ENCODE assay signal across 10 mouse cellular contexts in genomic region chr7:140153383-140153782, GRCm38 (mm10). TPM values are rescaled to one million over a fixed set of nuclear protein-coding genes. Genes with fewer than 3 reads are reported as not detected.
DNase-seq lines count a peak whose midpoint lies in the region; ATAC-seq and TF ChIP-seq lines count a peak whose summit lies in the region.
"Had no signal": no experiment of that assay in that cellular context is flagged by ENCODE, and none has a peak within 500 bp of the region (broad histone marks: within the 10 kb centered on the region; RNA-seq: fewer than 3 reads in every experiment).

No protein-coding gene starts in this region.

- DNase-seq in intestine, embryonic 14.5 days (ENCODE audit: low spot score) = peak; percentile 54
- DNase-seq in ZHBTc4 (ENCODE audit: low read depth, low spot score) = peak; percentile 56
- DNase-seq in embryo, embryonic 9.5 days (ENCODE audit: extremely low spot score) = peak; percentile 38
- DNase-seq in heart, postnatal 10 days = peak; percentile 21 to 33
- DNase-seq in right cerebral cortex, postnatal 14 days = peak; percentile 66
- DNase-seq in T-cell, adult 2 months (ENCODE audit: low spot score) = no peak

- intact Hi-C loops in heart, postnatal 10 days (cut with DNase I) = no loop called here

- H3K36me3 ChIP-seq in intestine, embryonic 14.5 days (ENCODE audit: control insufficient read depth, insufficient read depth, low read length) = peaks cover 9% of the 10 kb centered on the region
- H3K36me3 ChIP-seq in intestine, postnatal 0 days (ENCODE audit: control insufficient read depth, insufficient read depth) = no peaks in the 10 kb centered on the region
- peaks cover 8% of the 10 kb centered on the region; the same call in 1 of the 2 replicates for H3K36me3 ChIP-seq in limb, embryonic 15.5 days

- 6% methylated on average over 28 of the region's 28 CpGs for WGBS in intestine, embryonic 14.5 days
- WGBS in intestine, postnatal 0 days = 5% methylated on average over 28 of the region's 28 CpGs
- WGBS in limb, embryonic 15.5 days = 4% methylated on average over 28 of the region's 28 CpGs

- TF ChIP-seq CTCF in intestine, postnatal 0 days (IDR thresholded peaks at IDR 0.05; ENCODE audit: low read depth) = no peak

- H3K4me2 ChIP-seq in intestine, embryonic 14.5 days (ENCODE audit: low read length) = peak overlapping the region; percentile 43
- no peak overlapping the region for H3K4me2 ChIP-seq in intestine, postnatal 0 days (replicated peaks; ENCODE audit: low read depth)
- H3K4me2 ChIP-seq in limb, embryonic 15.5 days = peak overlapping the region; percentile 47

- peak overlapping the region; percentile 20; the same call in 1 of the 2 replicates for H3K4me3 ChIP-seq in intestine, embryonic 14.5 days (ENCODE audit: low read depth, low read length)
- H3K4me3 ChIP-seq in intestine, postnatal 0 days (ENCODE audit: low read depth, low read length) = no peak overlapping the region
- H3K4me3 ChIP-seq in limb, embryonic 15.5 days = peak overlapping the region; percentile 22

- H3K9me3 ChIP-seq in intestine, embryonic 14.5 days (ENCODE audit: control insufficient read depth, low read length) = no peaks in the 10 kb centered on the region
- H3K9me3 ChIP-seq in intestine, postnatal 0 days (ENCODE audit: control insufficient read depth) = no peaks in the 10 kb centered on the region
- no peaks in the 10 kb centered on the region for H3K9me3 ChIP-seq in limb, embryonic 15.5 days

- no peak overlapping the region for H3K9ac ChIP-seq in intestine, embryonic 14.5 days (ENCODE audit: low read length)
- no peak overlapping the region for H3K9ac ChIP-seq in intestine, postnatal 0 days (ENCODE audit: low read depth, low read length)
- H3K9ac ChIP-seq in limb, embryonic 15.5 days = no peak overlapping the region

- H3K4me1 ChIP-seq in intestine, embryonic 14.5 days (replicated peaks; ENCODE audit: control insufficient read depth, insufficient read depth, low read length) = no peaks in the 10 kb centered on the region
- H3K4me1 ChIP-seq in intestine, postnatal 0 days (replicated peaks; ENCODE audit: control insufficient read depth, insufficient read depth, low read length) = no peaks in the 10 kb centered on the region
- peaks cover 11% of the 10 kb centered on the region for H3K4me1 ChIP-seq in limb, embryonic 15.5 days

- ATAC-seq in intestine, embryonic 14.5 days (replicated peaks; ENCODE audit: low FRiP score, low TSS enrichment, low read depth) = no peak
- ATAC-seq in intestine, postnatal 0 days = no peak
- ATAC-seq in limb, embryonic 15.5 days (ENCODE audit: insufficient number of reproducible peaks, low FRiP score, low TSS enrichment, low read depth) = no peak

- no peak overlapping the region for H3K27ac ChIP-seq in intestine, embryonic 14.5 days (ENCODE audit: low read depth)
- H3K27ac ChIP-seq in intestine, postnatal 0 days (ENCODE audit: low read depth, low read length) = no peak overlapping the region
- H3K27ac ChIP-seq in limb, embryonic 15.5 days = no peak overlapping the region

- H3K27me3 ChIP-seq in intestine, embryonic 14.5 days (replicated peaks; ENCODE audit: control insufficient read depth, insufficient read depth, low read length) = peaks cover 39% of the 10 kb centered on the region
- H3K27me3 ChIP-seq in intestine, postnatal 0 days (replicated peaks; ENCODE audit: control insufficient read depth, insufficient read depth, low read length) = peaks cover 18% of the 10 kb centered on the region
- H3K27me3 ChIP-seq in limb, embryonic 15.5 days = peaks cover 51% of the 10 kb centered on the region

RNA-seq across cellular contexts. Expression of gene Sprn, which starts 1.3 kb away (rescaled TPM):
- 0.72 and 0.77 TPM in 2 replicates for polyA plus RNA-seq in intestine, embryonic 14.5 days (2014; fragmentation: Nextera tagmentation; extraction: Ambion mirVana)
- polyA plus RNA-seq in intestine, postnatal 0 days (2015; fragmentation: Nextera tagmentation; extraction: Ambion mirVana) = 0.92 and 0.99 TPM in 2 replicates
- total RNA-seq in heart, postnatal 10 days (2021) = under 1 TPM; 0.50 to 0.55 TPM
- 0.27 and 0.36 TPM in 2 replicates for polyA plus RNA-seq in limb, embryonic 15.5 days (2015; fragmentation: Nextera tagmentation; extraction: Ambion mirVana)
- total RNA-seq: CH12.LX; neutrophil, adult 5-6 weeks had no signal

RNA-seq across cellular contexts. Expression of gene Olfr522, which starts 11.2 kb away (rescaled TPM):
- not detected in 2 replicates for polyA plus RNA-seq in intestine, embryonic 14.5 days (2014; fragmentation: Nextera tagmentation; extraction: Ambion mirVana)
- polyA plus RNA-seq in intestine, postnatal 0 days (2015; fragmentation: Nextera tagmentation; extraction: Ambion mirVana) = not detected in 2 replicates
- total RNA-seq in heart, postnatal 10 days (2021) = not detected
- polyA plus RNA-seq in limb, embryonic 15.5 days (2015; fragmentation: Nextera tagmentation; extraction: Ambion mirVana) = not detected in 2 replicates
- total RNA-seq: CH12.LX; neutrophil, adult 5-6 weeks had no signal

RNA-seq across cellular contexts. Expression of gene Mtg1, which starts 16.0 kb away (rescaled TPM):
- polyA plus RNA-seq in intestine, embryonic 14.5 days (2014; fragmentation: Nextera tagmentation; extraction: Ambion mirVana) = 30.8 and 31.6 TPM in 2 replicates
- 15.7 and 17.1 TPM in 2 replicates for polyA plus RNA-seq in intestine, postnatal 0 days (2015; fragmentation: Nextera tagmentation; extraction: Ambion mirVana)
- total RNA-seq in heart, postnatal 10 days (2021) = 10 to 100 TPM; 22.9 to 25.3 TPM
- 20.6 and 21.9 TPM in 2 replicates for polyA plus RNA-seq in limb, embryonic 15.5 days (2015; fragmentation: Nextera tagmentation; extraction: Ambion mirVana)

RNA-seq across cellular contexts. Expression of gene Olfr523, which starts 19.6 kb away (rescaled TPM):
- not detected in 2 replicates for polyA plus RNA-seq in intestine, embryonic 14.5 days (2014; fragmentation: Nextera tagmentation; extraction: Ambion mirVana)
- not detected in 2 replicates for polyA plus RNA-seq in intestine, postnatal 0 days (2015; fragmentation: Nextera tagmentation; extraction: Ambion mirVana)
- total RNA-seq in heart, postnatal 10 days (2021) = not detected
- polyA plus RNA-seq in limb, embryonic 15.5 days (2015; fragmentation: Nextera tagmentation; extraction: Ambion mirVana) = not detected in 2 replicates
- total RNA-seq: CH12.LX had no signal

RNA-seq across cellular contexts. Expression of gene Echs1, which starts 37.1 kb away (rescaled TPM):
- polyA plus RNA-seq in intestine, embryonic 14.5 days (2014; fragmentation: Nextera tagmentation; extraction: Ambion mirVana) = 177 and 183 TPM in 2 replicates
- polyA plus RNA-seq in intestine, postnatal 0 days (2015; fragmentation: Nextera tagmentation; extraction: Ambion mirVana) = 153 and 161 TPM in 2 replicates
- total RNA-seq in heart, postnatal 10 days (2021) = 100 to 1,000 TPM; 240 to 272 TPM
- polyA plus RNA-seq in limb, embryonic 15.5 days (2015; fragmentation: Nextera tagmentation; extraction: Ambion mirVana) = 130 and 141 TPM in 2 replicates
